Mouse (Mus musculus): Measurements from ENCODE around the gene Aldh1l1. TPM values are rescaled to one million over a fixed set of nuclear protein-coding genes. Genes with fewer than 3 reads are reported as not detected.

The Aldh1l1 gene
- total RNA-seq (2023), result under 1 TPM in 1 of 2 experiments, not detected in 1; 0.20 TPM

GRCm38 (mm10) chr6:90486176-90486921, at the start of gene Aldh1l1:
TSS of gene Aldh1l1 (plus strand) at chr6:90486427.

GRCm38 (mm10) chr6:90462181-90462706, 24.0 kb upstream of the Aldh1l1 start, which contains the start of gene Klf15:
TSS of gene Klf15 (plus strand) at chr6:90462576.

DNA sequence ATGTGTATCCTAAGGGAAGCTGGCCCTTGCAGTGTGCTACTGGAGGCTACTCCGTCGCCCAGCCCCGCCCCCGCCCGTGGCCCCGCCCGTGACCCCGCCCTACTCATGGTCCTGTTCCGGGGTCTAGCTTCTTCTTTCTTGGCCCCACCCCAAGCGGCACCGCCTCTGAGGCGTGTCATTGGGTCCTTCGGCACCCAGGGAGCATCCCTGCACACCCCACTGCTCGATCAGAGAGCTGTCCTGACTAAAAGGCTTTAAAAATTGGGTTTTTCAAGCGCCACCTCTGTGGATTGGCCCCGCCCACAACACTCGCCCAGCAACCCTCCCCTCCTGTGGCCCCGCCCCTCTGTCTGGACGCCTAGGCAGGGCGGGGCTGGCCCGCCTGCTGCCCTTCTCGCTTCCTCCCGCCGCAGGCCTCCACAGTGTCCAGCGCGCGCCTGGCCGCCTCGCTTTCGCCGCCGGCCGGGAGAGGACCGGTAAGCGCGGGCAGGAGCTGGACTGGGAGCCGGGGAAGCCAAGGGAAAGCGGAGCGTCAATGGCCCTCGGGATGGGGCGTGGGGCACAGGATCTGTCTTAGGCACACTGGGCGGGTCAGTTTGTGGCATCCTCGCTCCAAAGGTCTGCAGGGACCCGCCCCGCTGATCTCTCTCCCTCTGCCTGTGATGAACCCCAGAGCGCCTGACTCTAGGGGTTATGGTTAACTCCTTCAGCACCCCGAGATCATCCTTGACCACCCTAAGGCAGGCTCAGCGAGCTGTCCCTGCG, 118.5 kb downstream of the Aldh1l1 start, which contains the start of gene Slc41a3:
Gene Slc41a3 (plus strand): TSS at position 193 of the 765 bp plus-strand sequence.

Other genes starting within 250 kb of the Aldh1l1 start
- gene Vmn1r54, start 240.1 kb upstream of the Aldh1l1 start, total RNA-seq (2023), result not detected
- not detected for gene BC048671, start 185.2 kb upstream of the Aldh1l1 start, total RNA-seq (2023)
- gene Chst13, start 161.2 kb upstream of the Aldh1l1 start, total RNA-seq (2023), result 10 to 100 TPM; 27.6 to 31.0 TPM
- not detected for gene Uroc1, start 153.1 kb upstream of the Aldh1l1 start, total RNA-seq (2023)
- 10 to 100 TPM; 43.5 to 44.8 TPM for gene Zxdc, start 116.9 kb upstream of the Aldh1l1 start, total RNA-seq (2023)
- gene Cfap100, start 57.6 kb upstream of the Aldh1l1 start, total RNA-seq (2023), result not detected
- gene Klf15, start 23.9 kb upstream of the Aldh1l1 start, total RNA-seq (2023), result not detected
- gene Slc41a3, start 118.3 kb downstream of the Aldh1l1 start, total RNA-seq (2023), result 10 to 100 TPM; 19.8 to 22.0 TPM